Mouse (Mus musculus): ENCODE results near the gene Nodal. TPM values are rescaled to one million over a fixed set of nuclear protein-coding genes. Genes with fewer than 3 reads are reported as not detected.

The Nodal gene
- polyA plus RNA-seq, 1 experiment from 2014 or later = 0.26 TPM

- no peak for DNase-seq (ENCODE audit: low spot score)
- under 1% methylated on average over 8 of the region's 8 CpGs for WGBS
- no peaks in the 10 kb centered on the region for H3K9me3 ChIP-seq (replicated peaks)
- peak overlapping the region; percentile 88 for H3K27ac ChIP-seq (replicated peaks)
- no peaks in the 10 kb centered on the region for H3K36me3 ChIP-seq
- peaks cover 54% of the 10 kb centered on the region for H3K27me3 ChIP-seq (ENCODE audit: low read depth, poor library complexity, severe bottlenecking)
- peaks cover 60% of the 10 kb centered on the region for H3K4me1 ChIP-seq
- H3K4me3 ChIP-seq = peak overlapping the region; percentile 74
These were observed 35.5 kb upstream of the Nodal start for GRCm38 (mm10) chr10:61382281-61382731.

- Histone ChIP-seq H3K9me3 (replicated peaks) (no peaks in the 10 kb centered on the region), H3K4me3 (peak within 1 kb of the TSS; percentile 74), H3K36me3 (no peaks in the 10 kb centered on the region), H3K27me3 (ENCODE audit: low read depth, poor library complexity, severe bottlenecking) (peaks cover 54% of the 10 kb centered on the region), H3K27ac (replicated peaks) (peak within 1 kb of the TSS; percentile 88), H3K4me1 (peaks cover 58% of the 10 kb centered on the region)
- DNase-seq (ENCODE audit: low spot score) = peak; percentile 87
- under 1% methylated on average over 60 of the region's 60 CpGs for WGBS
These were observed 34.6 kb upstream of the Nodal start, which contains the start of gene Pald1 for GRCm38 (mm10) chr10:61383021-61383714. TSS of gene Pald1 (minus strand) at chr10:61383530.

- H3K4me3 ChIP-seq = peak overlapping the region; percentile 74
- H3K4me1 ChIP-seq = peaks cover 58% of the 10 kb centered on the region
- peak overlapping the region; percentile 88 for H3K27ac ChIP-seq (replicated peaks)
- whole genome bisulfite sequencing = 4% methylated on average over 11 of the region's 11 CpGs
- peaks cover 54% of the 10 kb centered on the region for H3K27me3 ChIP-seq (ENCODE audit: low read depth, poor library complexity, severe bottlenecking)
- no peaks in the 10 kb centered on the region for H3K36me3 ChIP-seq
- DNase-seq (ENCODE audit: low spot score) = no peak
- H3K9me3 ChIP-seq (replicated peaks) = no peaks in the 10 kb centered on the region
These were observed 34.1 kb upstream of the Nodal start for GRCm38 (mm10) chr10:61383715-61384047.

- H3K4me3 ChIP-seq = no peak overlapping the region
- WGBS = 84% methylated on average over 6 of the region's 6 CpGs
- H3K9me3 ChIP-seq (replicated peaks) = no peaks in the 10 kb centered on the region
- no peak for DNase-seq (ENCODE audit: low spot score)
- H3K4me1 ChIP-seq = peaks cover 57% of the 10 kb centered on the region
- H3K36me3 ChIP-seq = no peaks in the 10 kb centered on the region
- H3K27ac ChIP-seq (replicated peaks) = no peak overlapping the region
- peaks cover 51% of the 10 kb centered on the region for H3K27me3 ChIP-seq (ENCODE audit: low read depth, poor library complexity, severe bottlenecking)
These were observed 32.6 kb upstream of the Nodal start for GRCm38 (mm10) chr10:61385174-61385573.

GRCm38 (mm10) chr10:61386284-61386683, 31.5 kb upstream of the Nodal start:
- Histone ChIP-seq H3K4me3 (no peak overlapping the region), H3K27me3 (ENCODE audit: low read depth, poor library complexity, severe bottlenecking) (peaks cover 40% of the 10 kb centered on the region), H3K27ac (replicated peaks) (no peak overlapping the region), H3K4me1 (peaks cover 46% of the 10 kb centered on the region), H3K9me3 (replicated peaks) (no peaks in the 10 kb centered on the region), H3K36me3 (no peaks in the 10 kb centered on the region)
- 79% methylated on average over 6 of the region's 6 CpGs for WGBS
- DNase-seq (ENCODE audit: low spot score) = no peak

GRCm38 (mm10) chr10:61389020-61389419, 28.8 kb upstream of the Nodal start:
- no peaks in the 10 kb centered on the region for H3K36me3 ChIP-seq
- no peak overlapping the region for H3K4me3 ChIP-seq
- WGBS = 32% methylated on average over 5 of the region's 5 CpGs
- H3K9me3 ChIP-seq (replicated peaks) = no peaks in the 10 kb centered on the region
- peaks cover 20% of the 10 kb centered on the region for H3K4me1 ChIP-seq
- DNase-seq (ENCODE audit: low spot score) = no peak
- H3K27me3 ChIP-seq (ENCODE audit: low read depth, poor library complexity, severe bottlenecking) = peaks cover 38% of the 10 kb centered on the region
- H3K27ac ChIP-seq (replicated peaks) = peak overlapping the region; percentile 18; the same call in 1 of the 2 replicates

GRCm38 (mm10) chr10:61390148-61390547, 27.6 kb upstream of the Nodal start:
- WGBS = 82% methylated on average over 2 of the region's 2 CpGs
- no peaks in the 10 kb centered on the region for H3K36me3 ChIP-seq
- no peak overlapping the region for H3K4me3 ChIP-seq
- DNase-seq (ENCODE audit: low spot score) = no peak
- no peak overlapping the region for H3K27ac ChIP-seq (replicated peaks)
- H3K27me3 ChIP-seq (ENCODE audit: low read depth, poor library complexity, severe bottlenecking) = peaks cover 26% of the 10 kb centered on the region
- H3K4me1 ChIP-seq = peaks cover 16% of the 10 kb centered on the region
- H3K9me3 ChIP-seq (replicated peaks) = no peaks in the 10 kb centered on the region

GRCm38 (mm10) chr10:61392584-61392983, 25.2 kb upstream of the Nodal start:
- Histone ChIP-seq H3K27me3 (ENCODE audit: low read depth, poor library complexity, severe bottlenecking) (peaks cover 8% of the 10 kb centered on the region; the same call in 1 of the 2 replicates), H3K4me1 (peaks cover 16% of the 10 kb centered on the region), H3K4me3 (no peak overlapping the region), H3K9me3 (replicated peaks) (no peaks in the 10 kb centered on the region), H3K36me3 (no peaks in the 10 kb centered on the region), H3K27ac (replicated peaks) (no peak overlapping the region)
- no peak for DNase-seq (ENCODE audit: low spot score)
- WGBS = 65% methylated on average over 4 of the region's 4 CpGs

GRCm38 (mm10) chr10:61394476-61395136, 23.2 kb upstream of the Nodal start:
- H3K27me3 ChIP-seq (ENCODE audit: low read depth, poor library complexity, severe bottlenecking) = peaks cover 8% of the 10 kb centered on the region; the same call in 1 of the 2 replicates
- H3K4me1 ChIP-seq = peaks cover 11% of the 10 kb centered on the region
- H3K4me3 ChIP-seq = no peak overlapping the region
- no peak for DNase-seq (ENCODE audit: low spot score)
- 30% methylated on average over 9 of the region's 9 CpGs for WGBS
- H3K9me3 ChIP-seq (replicated peaks) = no peaks in the 10 kb centered on the region
- H3K36me3 ChIP-seq = no peaks in the 10 kb centered on the region
- no peak overlapping the region for H3K27ac ChIP-seq (replicated peaks)

GRCm38 (mm10) chr10:61398125-61398524, 19.6 kb upstream of the Nodal start:
- whole genome bisulfite sequencing = 46% methylated on average over 3 of the region's 3 CpGs
- Histone ChIP-seq H3K27me3 (ENCODE audit: low read depth, poor library complexity, severe bottlenecking) (no peaks in the 10 kb centered on the region), H3K9me3 (replicated peaks) (no peaks in the 10 kb centered on the region), H3K4me3 (no peak overlapping the region), H3K4me1 (peaks cover 9% of the 10 kb centered on the region), H3K27ac (replicated peaks) (no peak overlapping the region; the same call in 1 of the 2 replicates), H3K36me3 (no peaks in the 10 kb centered on the region)
- DNase-seq (ENCODE audit: low spot score) = no peak

GRCm38 (mm10) chr10:61399156-61399734, 18.5 kb upstream of the Nodal start:
- H3K36me3 ChIP-seq = no peaks in the 10 kb centered on the region
- no peak overlapping the region for H3K4me3 ChIP-seq
- DNase-seq (ENCODE audit: low spot score) = peak; percentile 83
- 26% methylated on average over 13 of the region's 13 CpGs for WGBS
- H3K27ac ChIP-seq (replicated peaks) = no peak overlapping the region
- no peaks in the 10 kb centered on the region for H3K27me3 ChIP-seq (ENCODE audit: low read depth, poor library complexity, severe bottlenecking)
- H3K4me1 ChIP-seq = peaks cover 9% of the 10 kb centered on the region
- no peaks in the 10 kb centered on the region for H3K9me3 ChIP-seq (replicated peaks)

GRCm38 (mm10) chr10:61400407-61400806, 17.4 kb upstream of the Nodal start:
- H3K36me3 ChIP-seq = no peaks in the 10 kb centered on the region
- WGBS = 90% methylated on average over 5 of the region's 5 CpGs
- no peak overlapping the region for H3K4me3 ChIP-seq
- DNase-seq (ENCODE audit: low spot score) = no peak
- peaks cover 5% of the 10 kb centered on the region; the same call in 1 of the 2 replicates for H3K4me1 ChIP-seq
- H3K9me3 ChIP-seq (replicated peaks) = no peaks in the 10 kb centered on the region
- H3K27ac ChIP-seq (replicated peaks) = no peak overlapping the region
- H3K27me3 ChIP-seq (ENCODE audit: low read depth, poor library complexity, severe bottlenecking) = peaks cover under 1% of the 10 kb centered on the region; the same call in 1 of the 2 replicates

GRCm38 (mm10) chr10:61402480-61402879, 15.3 kb upstream of the Nodal start:
- Histone ChIP-seq H3K9me3 (replicated peaks) (no peaks in the 10 kb centered on the region), H3K27ac (replicated peaks) (no peak overlapping the region), H3K4me1 (peaks cover 11% of the 10 kb centered on the region), H3K36me3 (no peaks in the 10 kb centered on the region), H3K4me3 (no peak overlapping the region), H3K27me3 (ENCODE audit: low read depth, poor library complexity, severe bottlenecking) (peaks cover 10% of the 10 kb centered on the region)
- WGBS = 68% methylated on average over 5 of the region's 5 CpGs
- no peak for DNase-seq (ENCODE audit: low spot score)

Data from midbrain, embryonic 10.5 days (tissue).